In the genomic region with DNA sequence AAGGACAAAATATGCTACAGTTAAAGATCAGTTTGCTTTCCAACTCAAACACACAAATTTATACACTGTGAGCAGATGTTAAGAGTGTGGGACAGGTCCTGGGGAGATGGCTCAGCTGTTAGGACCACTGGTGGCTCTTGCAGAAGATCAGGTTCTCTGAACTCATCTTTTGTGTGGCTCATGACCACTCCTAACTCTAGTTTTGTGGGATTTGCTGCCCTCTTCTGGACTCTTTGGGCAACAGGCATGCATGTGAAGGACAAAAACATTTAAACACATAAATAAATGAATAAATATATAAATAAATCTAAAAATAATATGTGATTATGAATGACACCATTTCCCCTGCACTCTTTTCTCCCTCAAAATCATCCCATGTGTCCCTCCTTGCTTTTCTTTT, we compare ENCODE assay signal across 8 mouse cellular contexts. TPM values are rescaled to one million over a fixed set of nuclear protein-coding genes. Genes with fewer than 3 reads are reported as not detected.
DNase-seq lines count a peak whose midpoint lies in the region; ATAC-seq lines count a peak whose summit lies in the region.
"Had no signal": no experiment of that assay in that cellular context is flagged by ENCODE, and none has a peak within 500 bp of the region (broad histone marks: within the 10 kb centered on the region; RNA-seq: fewer than 3 reads in every experiment).

No protein-coding gene starts in this region.

- no peaks in the 10 kb centered on the region for H3K36me3 ChIP-seq in intestine, embryonic 14.5 days (ENCODE audit: control insufficient read depth, insufficient read depth, low read length)
- no peaks in the 10 kb centered on the region for H3K36me3 ChIP-seq in intestine, embryonic 15.5 days
- no peaks in the 10 kb centered on the region for H3K36me3 ChIP-seq in embryonic facial prominence, embryonic 11.5 days (replicated peaks; ENCODE audit: control insufficient read depth, insufficient read depth, low read depth, low read length)
- H3K36me3 ChIP-seq: embryonic facial prominence, embryonic 13.5 days had no signal

- H3K27ac ChIP-seq in intestine, embryonic 14.5 days (ENCODE audit: low read depth), result no peak overlapping the region
- H3K27ac ChIP-seq in intestine, embryonic 15.5 days, result no peak overlapping the region
- H3K27ac ChIP-seq in embryonic facial prominence, embryonic 11.5 days (replicated peaks; ENCODE audit: low read depth, low read length), result no peak overlapping the region
- H3K27ac ChIP-seq: embryonic facial prominence, embryonic 13.5 days had no signal

- DNase-seq in intestine, embryonic 14.5 days (ENCODE audit: low spot score), result peak; percentile 54
- DNase-seq in 3T3-L1 (ENCODE audit: low read depth, low spot score) (peak; percentile 83), ES-CJ7 (ENCODE audit: low read depth, low spot score) (peak; percentile 39)
- DNase-seq in embryonic facial prominence, embryonic 11.5 days (ENCODE audit: low spot score), result peak; percentile 60
- DNase-seq in gastrocnemius, postnatal 14 days, result no peak

- no peaks in the 10 kb centered on the region for H3K27me3 ChIP-seq in intestine, embryonic 14.5 days (replicated peaks; ENCODE audit: control insufficient read depth, insufficient read depth, low read length)
- H3K27me3 ChIP-seq in intestine, embryonic 15.5 days (replicated peaks), result no peaks in the 10 kb centered on the region
- H3K27me3 ChIP-seq in embryonic facial prominence, embryonic 11.5 days (ENCODE audit: control insufficient read depth, insufficient read depth, low read length), result no peaks in the 10 kb centered on the region
- H3K27me3 ChIP-seq: embryonic facial prominence, embryonic 13.5 days had no signal

- no peak overlapping the region for H3K9ac ChIP-seq in intestine, embryonic 14.5 days (ENCODE audit: low read length)
- H3K9ac ChIP-seq in intestine, embryonic 15.5 days, result no peak overlapping the region
- H3K9ac ChIP-seq in embryonic facial prominence, embryonic 11.5 days (replicated peaks; ENCODE audit: low read length), result no peak overlapping the region
- H3K9ac ChIP-seq: embryonic facial prominence, embryonic 13.5 days had no signal

- intact Hi-C loops in gastrocnemius, postnatal 14 days (cut with DNase I; ENCODE audit: low total_unique reads), result no loop called here

- H3K9me3 ChIP-seq in intestine, embryonic 14.5 days (ENCODE audit: control insufficient read depth, low read length), result no peaks in the 10 kb centered on the region
- H3K9me3 ChIP-seq in intestine, embryonic 15.5 days, result no peaks in the 10 kb centered on the region
- no peaks in the 10 kb centered on the region for H3K9me3 ChIP-seq in embryonic facial prominence, embryonic 11.5 days (replicated peaks; ENCODE audit: control insufficient read depth, low read length)
- H3K9me3 ChIP-seq: embryonic facial prominence, embryonic 13.5 days had no signal

- no peaks in the 10 kb centered on the region for H3K4me1 ChIP-seq in intestine, embryonic 14.5 days (replicated peaks; ENCODE audit: control insufficient read depth, insufficient read depth, low read length)
- H3K4me1 ChIP-seq in intestine, embryonic 15.5 days (replicated peaks), result no peaks in the 10 kb centered on the region
- H3K4me1 ChIP-seq in embryonic facial prominence, embryonic 11.5 days (ENCODE audit: control insufficient read depth, insufficient read depth, low read length), result no peaks in the 10 kb centered on the region
- H3K4me1 ChIP-seq: embryonic facial prominence, embryonic 13.5 days had no signal

- H3K4me3 ChIP-seq in intestine, embryonic 14.5 days (ENCODE audit: low read depth, low read length), result no peak overlapping the region
- no peak overlapping the region for H3K4me3 ChIP-seq in intestine, embryonic 15.5 days (replicated peaks)
- no peak overlapping the region for H3K4me3 ChIP-seq in embryonic facial prominence, embryonic 11.5 days (ENCODE audit: low read depth, low read length)
- H3K4me3 ChIP-seq: embryonic facial prominence, embryonic 13.5 days had no signal

- no peak overlapping the region for H3K4me2 ChIP-seq in intestine, embryonic 14.5 days (ENCODE audit: low read length)
- H3K4me2 ChIP-seq in intestine, embryonic 15.5 days (replicated peaks), result no peak overlapping the region
- no peak overlapping the region for H3K4me2 ChIP-seq in embryonic facial prominence, embryonic 11.5 days (ENCODE audit: low read depth, low read length)
- H3K4me2 ChIP-seq: embryonic facial prominence, embryonic 13.5 days had no signal

- no peak for ATAC-seq in intestine, embryonic 14.5 days (replicated peaks; ENCODE audit: low FRiP score, low TSS enrichment, low read depth)
- no peak for ATAC-seq in intestine, embryonic 15.5 days
- ATAC-seq in embryonic facial prominence, embryonic 11.5 days (replicated peaks; ENCODE audit: insufficient number of reproducible peaks, low FRiP score, low TSS enrichment, low read depth), result no peak
- ATAC-seq in megakaryocyte progenitor cell, adult 5-6 weeks (replicated peaks; ENCODE audit: poor library complexity), result peak; percentile 71

RNA-seq across cellular contexts. Expression of a gene that starts 5.9 kb away (rescaled TPM):
- polyA plus RNA-seq in intestine, embryonic 14.5 days (2014; fragmentation: Nextera tagmentation; extraction: Ambion mirVana), result 8.8 and 12.6 TPM in 2 replicates
- 5.7 and 6.1 TPM in 2 replicates for polyA plus RNA-seq in intestine, embryonic 15.5 days (2015; fragmentation: Nextera tagmentation; extraction: Ambion mirVana)
- polyA plus RNA-seq in embryonic facial prominence, embryonic 11.5 days (2014; fragmentation: Nextera tagmentation; extraction: Ambion mirVana), result 8.9 and 9.3 TPM in 2 replicates
- 1.9 and 2.3 TPM in 2 replicates for total RNA-seq in megakaryocyte progenitor cell, adult 5-6 weeks (2015)
- 1.7 and 2.3 TPM in 2 replicates for total RNA-seq in megakaryocyte progenitor cell, adult 5-6 weeks (2017)
- 1 to 10 TPM; 2.7 to 3.1 TPM for total RNA-seq in gastrocnemius, postnatal 14 days (2021)

RNA-seq across cellular contexts. Expression of a gene that starts 34.1 kb away (rescaled TPM):
- polyA plus RNA-seq in intestine, embryonic 14.5 days (2014; fragmentation: Nextera tagmentation; extraction: Ambion mirVana), result 6.7 and 6.8 TPM in 2 replicates
- polyA plus RNA-seq in intestine, embryonic 15.5 days (2015; fragmentation: Nextera tagmentation; extraction: Ambion mirVana), result 5.9 and 6.7 TPM in 2 replicates
- 5.9 and 6.5 TPM in 2 replicates for polyA plus RNA-seq in embryonic facial prominence, embryonic 11.5 days (2014; fragmentation: Nextera tagmentation; extraction: Ambion mirVana)
- total RNA-seq in megakaryocyte progenitor cell, adult 5-6 weeks (2015), result 0.07 and 0.22 TPM in 2 replicates
- total RNA-seq in megakaryocyte progenitor cell, adult 5-6 weeks (2017), result 0.74 and 0.83 TPM in 2 replicates
- total RNA-seq in gastrocnemius, postnatal 14 days (2021), result under 1 TPM; 0.09 to 0.14 TPM
